Mouse (Mus musculus) bone marrow macrophage, adult 2 months (primary cell): ENCODE results near the gene Snapc2.

Source experiments
- CTCF ChIP-seq: IDR thresholded peaks from 2 replicates; pipeline ENCODE4 v1.5.1; 2012; ENCODE audit warnings: low read depth, mild to moderate bottlenecking, low read length, moderate library complexity
- POLR2A ChIP-seq: IDR thresholded peaks from 2 replicates; pipeline ENCODE4 v1.6.1; 2012; ENCODE audit warnings: mild to moderate bottlenecking, low read depth, low read length, borderline replicate concordance

- TF ChIP-seq POLR2A, result no peak
- no peak for TF ChIP-seq CTCF
Measured at GRCm38 (mm10) chr8:4216296-4216695, 36.6 kb upstream of the Snapc2 start.
